Mouse (Mus musculus) central nervous system, embryonic 18 days (tissue): ENCODE data around the gene Top2b. TPM values are rescaled to one million over a fixed set of nuclear protein-coding genes. Genes with fewer than 3 reads are reported as not detected.

ENCODE experiments used
- polyA plus RNA-seq: library from polyadenylated mRNA; depleted of rRNA; stranded (reverse); fragments of >200 nt; gene quantifications from 2 replicates; pipeline ENCODE4 v1.2.3, GENCODE M21; 2012; rRNA removed

Top2b gene
- 88.0 and 107 TPM in 2 replicates for polyA plus RNA-seq

DNA sequence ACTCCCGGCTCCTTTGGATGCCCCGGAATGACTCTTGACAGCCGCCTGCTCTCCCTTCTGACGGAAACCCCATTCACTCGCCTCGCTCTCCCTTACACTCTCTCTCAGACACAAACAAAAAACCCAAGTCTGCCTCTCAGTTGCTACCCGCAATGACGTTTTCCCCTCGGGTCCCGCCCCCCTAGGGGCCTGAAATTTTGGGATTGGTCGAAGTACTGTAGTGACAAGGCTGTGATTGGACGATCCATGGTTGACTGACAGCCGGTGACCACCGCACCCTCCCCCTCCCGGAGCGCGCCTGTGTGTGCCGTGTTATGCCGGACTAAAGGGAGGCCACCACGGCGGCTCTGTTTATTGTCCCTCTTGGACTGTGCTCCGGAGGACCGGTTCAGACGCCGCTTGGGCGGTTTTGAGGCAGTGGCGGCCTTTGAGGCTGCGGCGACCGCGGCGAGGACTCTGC is at the start of gene Top2b:
Gene Top2b, plus strand, starts transcription at position 302 of the 460 bp plus-strand sequence.

Other genes starting within 250 kb of the Top2b start
- gene Ngly1, start 115.9 kb upstream of the Top2b start, polyA plus RNA-seq: 13.2 and 15.2 TPM in 2 replicates
- 3.4 and 4.1 TPM in 2 replicates for gene Oxsm, start 115.4 kb upstream of the Top2b start, polyA plus RNA-seq